Comparison of ENCODE assay signal across 14 mouse cellular contexts in the genomic region with DNA sequence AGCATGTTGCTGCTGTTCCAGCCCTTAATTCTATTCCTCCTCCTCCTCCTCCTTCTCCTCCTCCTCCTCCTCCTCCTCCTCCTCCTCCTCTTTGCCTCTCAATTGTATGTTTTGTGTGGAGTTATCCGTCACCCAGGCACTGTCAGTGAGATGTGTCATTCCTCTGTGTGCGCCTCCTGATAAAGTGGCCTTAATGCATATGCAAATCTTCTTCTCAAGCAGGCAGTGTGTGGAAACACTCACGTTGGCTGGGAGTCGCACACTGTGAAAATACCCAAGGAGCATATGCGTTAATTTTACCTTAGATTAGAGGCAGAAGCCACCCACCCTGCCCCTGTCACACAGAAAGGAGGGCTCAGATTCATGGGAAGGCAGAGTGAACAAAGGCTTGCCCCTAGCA.
DNase-seq lines count a peak whose midpoint lies in the region; ATAC-seq and TF ChIP-seq lines count a peak whose summit lies in the region.
"Had no signal": no experiment of that assay in that cellular context is flagged by ENCODE, and none has a peak within 500 bp of the region (broad histone marks: within the 10 kb centered on the region; RNA-seq: fewer than 3 reads in every experiment).

No protein-coding gene starts in this region.

- DNase-seq in hindbrain, postnatal 0 days (ENCODE audit: low spot score), result no peak
- peak; percentile 18 for DNase-seq in neural tube, embryonic 10.5 days (ENCODE audit: extremely low spot score, low spot score)
- no peak for DNase-seq in neural tube, embryonic 11.5 days (ENCODE audit: low spot score)
- DNase-seq: cerebellum, adult 8-10 months; heart, adult 18-20 months; kidney, adult 8-10 months; kidney, postnatal 4 days; thymus, postnatal 14 days had no signal

- H3K4me3 ChIP-seq in hindbrain, embryonic 13.5 days, result no peak overlapping the region
- no peak overlapping the region for H3K4me3 ChIP-seq in hindbrain, postnatal 0 days (ENCODE audit: low read length)
- H3K4me3 ChIP-seq in neural tube, embryonic 15.5 days (replicated peaks), result no peak overlapping the region
- no peak overlapping the region for H3K4me3 ChIP-seq in forebrain, embryonic 16.5 days (replicated peaks; ENCODE audit: low read length)
- no peak overlapping the region for H3K4me3 ChIP-seq in neural tube, embryonic 11.5 days (ENCODE audit: low read depth, low read length)
- H3K4me3 ChIP-seq: lung, embryonic 15.5 days had no signal

- WGBS in hindbrain, embryonic 13.5 days, result 14% methylated on average over 5 of the region's 5 CpGs
- 21% methylated on average over 5 of the region's 5 CpGs for WGBS in hindbrain, postnatal 0 days
- WGBS in neural tube, embryonic 15.5 days, result 19% methylated on average over 5 of the region's 5 CpGs
- WGBS in forebrain, embryonic 16.5 days, result 13% methylated on average over 5 of the region's 5 CpGs
- 22% methylated on average over 5 of the region's 5 CpGs for WGBS in neural tube, embryonic 11.5 days

- H3K4me2 ChIP-seq in hindbrain, embryonic 13.5 days, result no peak overlapping the region
- H3K4me2 ChIP-seq in hindbrain, postnatal 0 days (ENCODE audit: low read depth, low read length), result no peak overlapping the region
- H3K4me2 ChIP-seq in neural tube, embryonic 15.5 days, result no peak overlapping the region
- H3K4me2 ChIP-seq in forebrain, embryonic 16.5 days (ENCODE audit: low read length), result no peak overlapping the region
- no peak overlapping the region for H3K4me2 ChIP-seq in neural tube, embryonic 11.5 days (ENCODE audit: low read depth)
- H3K4me2 ChIP-seq: lung, embryonic 15.5 days had no signal

- no peak overlapping the region for H3K27ac ChIP-seq in hindbrain, embryonic 13.5 days
- H3K27ac ChIP-seq in hindbrain, postnatal 0 days, result no peak overlapping the region
- no peak overlapping the region for H3K27ac ChIP-seq in neural tube, embryonic 15.5 days (replicated peaks)
- H3K27ac ChIP-seq in forebrain, embryonic 16.5 days (ENCODE audit: low read length), result no peak overlapping the region
- no peak overlapping the region for H3K27ac ChIP-seq in neural tube, embryonic 11.5 days (ENCODE audit: low read depth, low read length)
- H3K27ac ChIP-seq: lung, embryonic 15.5 days had no signal

- TF ChIP-seq CTCF in hindbrain, postnatal 0 days (IDR thresholded peaks at IDR 0.05; ENCODE audit: low read depth), result no peak

- H3K9ac ChIP-seq in hindbrain, embryonic 13.5 days, result no peak overlapping the region
- H3K9ac ChIP-seq in hindbrain, postnatal 0 days (replicated peaks; ENCODE audit: low read length), result no peak overlapping the region
- no peak overlapping the region for H3K9ac ChIP-seq in neural tube, embryonic 15.5 days (replicated peaks)
- H3K9ac ChIP-seq in forebrain, embryonic 16.5 days (replicated peaks; ENCODE audit: low read depth, low read length), result no peak overlapping the region
- H3K9ac ChIP-seq in neural tube, embryonic 11.5 days (ENCODE audit: low read length), result no peak overlapping the region
- H3K9ac ChIP-seq: lung, embryonic 15.5 days had no signal

- no peaks in the 10 kb centered on the region for H3K27me3 ChIP-seq in hindbrain, embryonic 13.5 days
- no peaks in the 10 kb centered on the region for H3K27me3 ChIP-seq in hindbrain, postnatal 0 days (ENCODE audit: insufficient read depth, low read length)
- H3K27me3 ChIP-seq in neural tube, embryonic 15.5 days (replicated peaks), result no peaks in the 10 kb centered on the region
- H3K27me3 ChIP-seq in forebrain, embryonic 16.5 days (replicated peaks; ENCODE audit: control insufficient read depth, insufficient read depth, low read length), result no peaks in the 10 kb centered on the region
- no peaks in the 10 kb centered on the region for H3K27me3 ChIP-seq in neural tube, embryonic 11.5 days (ENCODE audit: control insufficient read depth, insufficient read depth, low read length)
- H3K27me3 ChIP-seq: lung, embryonic 15.5 days had no signal

- no peaks in the 10 kb centered on the region for H3K36me3 ChIP-seq in hindbrain, embryonic 13.5 days
- no peaks in the 10 kb centered on the region for H3K36me3 ChIP-seq in hindbrain, postnatal 0 days (ENCODE audit: insufficient read depth, low read length)
- H3K36me3 ChIP-seq in neural tube, embryonic 15.5 days, result no peaks in the 10 kb centered on the region
- no peaks in the 10 kb centered on the region for H3K36me3 ChIP-seq in forebrain, embryonic 16.5 days (ENCODE audit: control insufficient read depth, insufficient read depth)
- H3K36me3 ChIP-seq in neural tube, embryonic 11.5 days (ENCODE audit: control insufficient read depth, insufficient read depth, low read length), result no peaks in the 10 kb centered on the region
- H3K36me3 ChIP-seq: G1E; lung, embryonic 15.5 days had no signal

- H3K9me3 ChIP-seq in hindbrain, embryonic 13.5 days, result no peaks in the 10 kb centered on the region
- no peaks in the 10 kb centered on the region for H3K9me3 ChIP-seq in hindbrain, postnatal 0 days (ENCODE audit: low read length)
- H3K9me3 ChIP-seq in neural tube, embryonic 15.5 days (replicated peaks), result no peaks in the 10 kb centered on the region
- no peaks in the 10 kb centered on the region for H3K9me3 ChIP-seq in forebrain, embryonic 16.5 days (ENCODE audit: control insufficient read depth, low read length)
- H3K9me3 ChIP-seq in neural tube, embryonic 11.5 days (ENCODE audit: control insufficient read depth, low read length), result no peaks in the 10 kb centered on the region
- H3K9me3 ChIP-seq: lung, embryonic 15.5 days had no signal

- 0 out of 2 replicates have a peak, but pooled peaks have one; percentile 17 for ATAC-seq in hindbrain, embryonic 13.5 days (ENCODE audit: low FRiP score)
- no peak for ATAC-seq in hindbrain, postnatal 0 days
- ATAC-seq in neural tube, embryonic 15.5 days (ENCODE audit: low FRiP score), result no peak
- peak; percentile 74 for ATAC-seq in forebrain, embryonic 16.5 days
- peak; percentile 53; the same call in 1 of the 2 replicates for ATAC-seq in neural tube, embryonic 11.5 days (ENCODE audit: insufficient read depth, low FRiP score, low TSS enrichment)
- ATAC-seq in monocyte, adult 5-6 weeks (replicated peaks; ENCODE audit: insufficient number of reproducible peaks, low FRiP score, low TSS enrichment, poor library complexity, severe bottlenecking), result no peak

- H3K4me1 ChIP-seq in hindbrain, embryonic 13.5 days (replicated peaks), result peaks cover 7% of the 10 kb centered on the region; the same call in 1 of the 2 replicates
- H3K4me1 ChIP-seq in hindbrain, postnatal 0 days (ENCODE audit: insufficient read depth, low read length), result no peaks in the 10 kb centered on the region
- no peaks in the 10 kb centered on the region; the same call in 1 of the 2 replicates for H3K4me1 ChIP-seq in neural tube, embryonic 15.5 days
- H3K4me1 ChIP-seq in forebrain, embryonic 16.5 days (replicated peaks; ENCODE audit: control insufficient read depth, insufficient read depth, low read length), result peaks cover 16% of the 10 kb centered on the region
- no peaks in the 10 kb centered on the region for H3K4me1 ChIP-seq in neural tube, embryonic 11.5 days (ENCODE audit: control insufficient read depth, insufficient read depth, low read length)
- H3K4me1 ChIP-seq: lung, embryonic 15.5 days had no signal

Comparison
In these comparisons a context has a peak if more than half of its experiments do, and no peak if none do; other contexts are left out.
1. ATAC-seq: peak in hindbrain, embryonic 13.5 days (single experiment), forebrain, embryonic 16.5 days (single experiment) and neural tube, embryonic 11.5 days (single experiment); none in hindbrain, postnatal 0 days (single experiment), neural tube, embryonic 15.5 days (single experiment) and monocyte, adult 5-6 weeks (single experiment).